Mouse (Mus musculus): ENCODE results near the gene Hist4h4.
"Not testable (repeated sequence)": the region's sequence is repeated elsewhere in the genome, so short reads cannot be mapped to it uniquely, and the experiment has no call there.

The Hist4h4 gene

GRCm38 (mm10) chr6:136815381-136815780 is 11.2 kb upstream of the Hist4h4 start:
- DNase-seq (ENCODE audit: low spot score in 2 of 2), result no peak

- DNase-seq (ENCODE audit: low spot score in 2 of 2), result no peak
These were observed 8.9 kb upstream of the Hist4h4 start for GRCm38 (mm10) chr6:136813117-136813516.

- no peak for DNase-seq (ENCODE audit: low spot score in 2 of 2)
These were observed 7.0 kb upstream of the Hist4h4 start for GRCm38 (mm10) chr6:136811196-136811595.

GRCm38 (mm10) chr6:136809673-136810072 is 5.5 kb upstream of the Hist4h4 start:
- DNase-seq (ENCODE audit: low spot score in 2 of 2), result no peak

GRCm38 (mm10) chr6:136809077-136809476 is 4.9 kb upstream of the Hist4h4 start:
- no peak for DNase-seq (ENCODE audit: low spot score in 2 of 2)

GRCm38 (mm10) chr6:136808631-136809046 is 4.4 kb upstream of the Hist4h4 start:
- peak; percentile 22 to 38 for DNase-seq (ENCODE audit: low spot score in 2 of 2)

- peak; percentile 98 for DNase-seq (ENCODE audit: low spot score in 2 of 2)
These were observed 3.8 kb upstream of the Hist4h4 start, which contains the start of gene H2afj for GRCm38 (mm10) chr6:136808014-136808417. H2afj (plus strand) TSS chr6:136808244.

GRCm38 (mm10) chr6:136807395-136808013 is 3.3 kb upstream of the Hist4h4 start:
- no peak for DNase-seq (ENCODE audit: low spot score in 2 of 2)

GRCm38 (mm10) chr6:136806819-136807218 is 2.6 kb upstream of the Hist4h4 start:
- no peak for DNase-seq (ENCODE audit: low spot score in 2 of 2)

- DNase-seq (ENCODE audit: low spot score in 2 of 2), result no peak
These were observed 1.2 kb upstream of the Hist4h4 start for GRCm38 (mm10) chr6:136805409-136805775.

- no peak for DNase-seq (ENCODE audit: low spot score in 2 of 2)
These were observed 642 bp upstream of the Hist4h4 start for GRCm38 (mm10) chr6:136804705-136805408.

GRCm38 (mm10) chr6:136803093-136803738 is 999 bp downstream of the Hist4h4 start:
- no peak for DNase-seq (ENCODE audit: low spot score in 2 of 2)

- DNase-seq (ENCODE audit: low spot score in 2 of 2), result no peak
These were observed 2.9 kb downstream of the Hist4h4 start for GRCm38 (mm10) chr6:136801274-136801673.

- DNase-seq (ENCODE audit: low spot score in 2 of 2), result no peak
These were observed 3.5 kb downstream of the Hist4h4 start for GRCm38 (mm10) chr6:136800710-136801109.

GRCm38 (mm10) chr6:136797874-136798693 is 6.1 kb downstream of the Hist4h4 start:
- not testable (repeated sequence) for DNase-seq (ENCODE audit: low spot score in 2 of 2)

GRCm38 (mm10) chr6:136795850-136796249 is 8.4 kb downstream of the Hist4h4 start:
- no peak for DNase-seq (ENCODE audit: low spot score in 2 of 2)

GRCm38 (mm10) chr6:136795110-136795509 is 9.1 kb downstream of the Hist4h4 start:
- DNase-seq (ENCODE audit: low spot score in 2 of 2), result no peak

GRCm38 (mm10) chr6:136793831-136794525 is 10.2 kb downstream of the Hist4h4 start:
- DNase-seq (ENCODE audit: low spot score in 2 of 2), result no peak

- DNase-seq (ENCODE audit: low spot score in 2 of 2), result no peak
These were observed 11.1 kb downstream of the Hist4h4 start for GRCm38 (mm10) chr6:136792884-136793758.

GRCm38 (mm10) chr6:136789391-136789971 is 14.7 kb downstream of the Hist4h4 start:
- DNase-seq (ENCODE audit: low spot score in 2 of 2), result no peak
